Mouse (Mus musculus) hindbrain, embryonic 11.5 days (tissue): ENCODE measurements around the gene Kank1. TPM values are rescaled to one million over a fixed set of nuclear protein-coding genes. Genes with fewer than 3 reads are reported as not detected.

ENCODE experiments used
- ATAC-seq: fragments of 200-750 bp; cut with Nextera tagmentation; 2 replicates; pipeline ENCODE4 v1.8.0; 2017; ENCODE audit warnings: mild to moderate bottlenecking, moderate TSS enrichment, moderate library complexity; ENCODE audit not compliant: low FRiP score
- DNase-seq: peaks from one replicate; pipeline ENCODE4 v3.0.0-alpha.2; 2015; ENCODE audit warnings: low spot score
- H3K27ac ChIP-seq: fragments of 300-500 bp; sonication (generic); 2 replicates; pipeline ENCODE4 v1.5.1; 2014; ENCODE audit warnings: mild to moderate bottlenecking, low read depth, low read length
- H3K27me3 ChIP-seq: fragments of 300-500 bp; sonication (generic); 2 replicates; pipeline ENCODE4 v1.6.1; 2014; ENCODE audit warnings: mild to moderate bottlenecking, low read length, moderate library complexity, mixed read lengths; ENCODE audit not compliant: control insufficient read depth, insufficient read depth
- H3K36me3 ChIP-seq: fragments of 300-500 bp; sonication (generic); 2 replicates; pipeline ENCODE4 v1.6.1; 2014; ENCODE audit warnings: mild to moderate bottlenecking, low read length, moderate library complexity, mixed read lengths; ENCODE audit not compliant: control insufficient read depth, insufficient read depth
- H3K4me1 ChIP-seq: fragments of 300-500 bp; sonication (generic); replicated peaks from 2 replicates; pipeline ENCODE4 v1.6.1; 2014; ENCODE audit warnings: low read length, mixed read lengths; ENCODE audit not compliant: control insufficient read depth, insufficient read depth
- H3K4me2 ChIP-seq: fragments of 300-500 bp; sonication (generic); replicated peaks from 2 replicates; pipeline ENCODE4 v1.6.1; 2014; ENCODE audit warnings: mild to moderate bottlenecking, low read depth, low read length
- H3K4me3 ChIP-seq: fragments of 300-500 bp; sonication (generic); 2 replicates; pipeline ENCODE4 v1.5.1; 2014; ENCODE audit warnings: low read depth, low read length
- H3K9ac ChIP-seq: fragments of 300-500 bp; sonication (generic); 2 replicates; pipeline ENCODE4 v1.6.1; 2014; ENCODE audit warnings: low read depth, low read length
- H3K9me3 ChIP-seq: fragments of 300-500 bp; sonication (generic); 2 replicates; pipeline ENCODE4 v1.6.1; 2016; ENCODE audit warnings: low read length; ENCODE audit not compliant: control insufficient read depth
- WGBS: fragments of 180-500 bp; shearing (Covaris S2); extraction: QIAGEN DNeasy Blood & Tissue Kit; methylation state at CpG from one replicate; pipeline ENCODE4 v1.1.7; 2014; 5-methylcytosine and 5-hydroxymethylcytosine counted together
- polyA plus RNA-seq: library from polyadenylated mRNA; unstranded; fragments of >200 nt; fragmentation: Nextera tagmentation; extraction: Ambion mirVana; gene quantifications from 2 replicates; pipeline ENCODE4 v1.2.1, GENCODE M21; 2014

Gene Kank1
- polyA plus RNA-seq, 1 experiment from 2014 or later = 12.0 TPM

DNA sequence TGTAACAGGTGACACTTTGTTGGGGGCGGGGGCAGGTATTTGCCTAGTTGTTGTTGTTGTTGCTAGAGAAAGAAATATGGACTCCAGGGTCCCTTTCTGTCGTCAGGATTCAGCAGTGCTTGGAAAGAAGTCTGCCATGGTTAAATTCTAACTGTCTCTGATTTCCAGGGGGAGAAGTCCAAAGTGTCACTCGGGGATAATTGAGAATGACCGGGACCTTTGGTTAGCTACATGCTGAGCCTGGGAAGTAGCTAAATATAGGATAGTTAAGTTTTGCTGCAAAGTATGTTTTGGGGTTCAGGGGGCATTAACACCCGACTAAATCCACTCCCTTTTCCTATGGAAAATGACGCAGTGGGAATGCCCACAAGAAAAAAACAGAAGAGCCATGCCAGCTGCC lies 169.2 kb downstream of the Kank1 start:
- Histone ChIP-seq H3K27ac (0 out of 2 replicates have a peak overlapping the region, but pooled peaks have one; percentile 24), H3K4me3 (no peak overlapping the region; the same call in 1 of the 2 replicates), H3K27me3 (peaks cover 2% of the 10 kb centered on the region; the same call in 1 of the 2 replicates), H3K4me1 (peaks cover 6% of the 10 kb centered on the region), H3K36me3 (no peaks in the 10 kb centered on the region), H3K4me2 (peak overlapping the region; percentile 66), H3K9ac (no peak overlapping the region), H3K9me3 (no peaks in the 10 kb centered on the region)
- ATAC-seq (no peak), DNase-seq (no peak)
- WGBS = 31% methylated on average over 6 of the region's 6 CpGs

DNA sequence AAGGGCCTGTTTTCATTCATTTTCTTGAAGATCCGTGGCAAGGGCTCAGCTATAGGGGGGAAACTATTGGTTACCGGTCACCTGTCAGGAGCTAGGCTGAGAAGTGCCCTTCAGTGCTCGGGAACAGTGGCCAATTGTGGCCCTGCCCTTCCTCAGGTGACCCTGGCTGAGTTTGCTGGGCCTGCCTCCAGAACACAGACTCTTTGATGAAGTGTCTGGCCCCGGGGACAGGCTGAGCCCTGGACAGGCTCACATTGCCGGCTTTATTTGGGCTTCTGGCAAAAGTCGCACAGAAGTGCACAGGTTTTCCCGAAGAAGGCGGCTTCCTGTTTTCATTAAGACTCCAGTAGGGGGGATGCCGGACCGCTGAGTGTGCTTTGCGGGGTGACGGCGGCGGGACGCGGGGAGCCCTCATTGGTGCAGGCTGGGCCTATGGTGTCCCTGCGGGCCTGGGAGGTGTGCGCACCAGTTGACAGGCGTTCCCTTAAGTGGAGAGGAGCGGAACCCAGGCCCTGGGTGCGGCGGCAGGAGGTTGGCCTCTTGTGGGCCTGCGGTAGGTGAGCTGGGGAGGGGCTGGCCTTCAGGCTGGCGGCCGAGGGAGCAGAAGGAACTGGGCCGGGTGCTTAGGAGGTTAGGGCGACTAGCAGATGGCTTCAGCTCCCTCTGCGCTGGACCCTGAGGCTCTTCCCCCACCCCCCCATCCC lies 169.9 kb downstream of the Kank1 start:
- H3K27ac ChIP-seq = 0 out of 2 replicates have a peak overlapping the region, but pooled peaks have one; percentile 24
- peak; percentile 59 for DNase-seq
- H3K27me3 ChIP-seq = peaks cover 2% of the 10 kb centered on the region; the same call in 1 of the 2 replicates
- H3K36me3 ChIP-seq = no peaks in the 10 kb centered on the region
- WGBS = 3% methylated on average over 27 of the region's 28 CpGs
- peak overlapping the region; percentile 66 for H3K4me2 ChIP-seq
- peak overlapping the region; percentile 13 for H3K9ac ChIP-seq
- H3K4me3 ChIP-seq = peak overlapping the region; percentile 27
- peaks cover 6% of the 10 kb centered on the region for H3K4me1 ChIP-seq
- ATAC-seq = peak; percentile 73
- H3K9me3 ChIP-seq = no peaks in the 10 kb centered on the region

DNA sequence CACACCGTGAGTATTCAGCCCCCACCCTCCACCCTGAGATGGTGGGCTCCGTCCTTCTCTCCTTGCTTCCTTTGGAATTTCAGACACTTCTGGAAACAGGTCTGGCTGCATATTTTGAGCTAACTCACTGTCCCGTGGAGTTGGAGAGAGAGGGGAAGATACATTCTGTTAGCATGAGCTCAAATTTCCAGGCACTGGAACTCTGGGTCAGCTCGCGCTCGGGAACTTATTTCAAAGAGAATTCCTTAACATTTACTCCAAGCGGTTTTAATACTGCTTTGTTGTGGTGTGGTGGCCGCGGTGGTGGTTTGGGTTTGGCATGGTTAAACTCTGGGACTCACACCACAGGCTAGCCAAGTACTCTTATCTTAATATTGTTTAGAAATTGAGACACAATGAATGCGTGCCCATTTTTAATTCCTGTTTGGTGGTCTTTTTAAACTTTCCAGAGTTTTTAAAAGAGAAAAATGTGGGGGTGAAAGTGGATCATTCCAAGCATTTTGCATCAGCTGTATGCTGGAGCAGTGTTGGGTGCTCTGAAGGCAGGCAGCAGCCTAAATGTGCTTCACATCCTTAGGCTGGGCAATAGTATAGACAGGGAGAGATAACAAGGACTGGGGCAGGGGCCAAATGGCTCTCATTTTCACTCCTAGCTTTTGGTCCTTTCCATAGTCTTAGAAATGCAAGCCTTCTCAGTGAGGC lies 170.6 kb downstream of the Kank1 start:
- peak overlapping the region; percentile 27 for H3K4me3 ChIP-seq
- H3K27ac ChIP-seq = no peak overlapping the region
- ATAC-seq = no peak
- 28% methylated on average over 9 of the region's 10 CpGs for WGBS
- peak overlapping the region; percentile 13 for H3K9ac ChIP-seq
- no peaks in the 10 kb centered on the region for H3K36me3 ChIP-seq
- DNase-seq = no peak
- H3K27me3 ChIP-seq = peaks cover 2% of the 10 kb centered on the region; the same call in 1 of the 2 replicates
- peaks cover 6% of the 10 kb centered on the region for H3K4me1 ChIP-seq
- H3K9me3 ChIP-seq = no peaks in the 10 kb centered on the region
- peak overlapping the region; percentile 66 for H3K4me2 ChIP-seq

- ATAC-seq = no peak
- Histone ChIP-seq H3K9ac (no peak overlapping the region), H3K27me3 (peaks cover 2% of the 10 kb centered on the region; the same call in 1 of the 2 replicates), H3K4me3 (no peak overlapping the region), H3K27ac (no peak overlapping the region), H3K36me3 (no peaks in the 10 kb centered on the region), H3K9me3 (no peaks in the 10 kb centered on the region), H3K4me1 (peaks cover 6% of the 10 kb centered on the region), H3K4me2 (no peak overlapping the region)
- no peak for DNase-seq
- 39% methylated on average over 6 of the region's 6 CpGs for WGBS
Observed at GRCm38 (mm10) chr19:25407887-25408236, 171.1 kb downstream of the Kank1 start.

DNA sequence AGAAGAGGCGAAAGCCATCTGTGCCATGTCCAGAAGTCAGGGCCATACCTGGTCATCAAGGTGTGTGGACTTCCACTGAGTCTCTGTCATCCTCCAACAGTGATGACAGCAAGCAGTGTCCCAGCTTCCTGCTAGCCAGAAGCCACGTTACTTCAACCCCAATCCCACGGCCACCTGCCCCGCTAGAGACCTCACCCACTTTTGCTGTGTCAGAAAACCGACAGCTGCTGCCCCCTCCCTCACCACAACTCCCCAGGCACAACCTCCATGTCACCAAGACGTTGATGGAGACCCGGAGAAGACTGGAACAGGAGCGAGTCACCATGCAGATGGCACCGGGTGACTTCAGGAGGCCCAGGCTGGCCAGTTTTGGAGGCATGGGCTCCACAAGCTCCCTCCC lies 172.5 kb downstream of the Kank1 start:
- ATAC-seq (no peak), DNase-seq (no peak)
- peaks cover 6% of the 10 kb centered on the region for H3K4me1 ChIP-seq
- no peak overlapping the region for H3K4me3 ChIP-seq
- no peak overlapping the region for H3K9ac ChIP-seq
- peaks cover 2% of the 10 kb centered on the region; the same call in 1 of the 2 replicates for H3K27me3 ChIP-seq
- no peaks in the 10 kb centered on the region for H3K36me3 ChIP-seq
- no peaks in the 10 kb centered on the region for H3K9me3 ChIP-seq
- no peak overlapping the region for H3K27ac ChIP-seq
- H3K4me2 ChIP-seq = no peak overlapping the region
- 97% methylated on average over 9 of the region's 9 CpGs for WGBS

DNA sequence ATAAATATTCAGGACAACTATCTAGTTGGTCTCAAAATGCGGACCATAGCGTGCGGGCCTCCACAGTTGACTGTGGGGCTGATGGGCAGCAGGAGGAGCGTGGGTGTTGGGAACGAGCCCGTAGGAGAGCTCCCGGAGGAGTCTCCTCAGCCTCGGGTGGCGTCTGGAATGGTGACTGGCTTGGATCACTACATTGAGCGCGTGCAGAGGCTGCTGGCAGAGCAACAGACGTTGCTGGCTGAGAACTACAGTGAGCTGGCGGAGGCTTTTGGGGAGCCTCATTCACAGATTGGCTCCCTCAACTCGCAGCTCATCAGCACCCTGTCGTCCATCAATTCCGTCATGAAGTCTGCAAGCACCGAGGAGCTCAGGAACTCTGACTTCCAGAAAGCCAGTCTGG lies 174.6 kb downstream of the Kank1 start:
- no peak overlapping the region for H3K4me2 ChIP-seq
- H3K9ac ChIP-seq = no peak overlapping the region
- ATAC-seq (no peak), DNase-seq (no peak)
- no peaks in the 10 kb centered on the region for H3K27me3 ChIP-seq
- H3K4me1 ChIP-seq = peaks cover 2% of the 10 kb centered on the region; the same call in 1 of the 2 replicates
- no peak overlapping the region for H3K27ac ChIP-seq
- no peaks in the 10 kb centered on the region for H3K36me3 ChIP-seq
- 88% methylated on average over 17 of the region's 17 CpGs for WGBS
- no peaks in the 10 kb centered on the region for H3K9me3 ChIP-seq
- H3K4me3 ChIP-seq = no peak overlapping the region

- WGBS = 87% methylated on average over 5 of the region's 5 CpGs
- Histone ChIP-seq H3K4me2 (no peak overlapping the region), H3K4me1 (no peaks in the 10 kb centered on the region), H3K4me3 (no peak overlapping the region), H3K9me3 (no peaks in the 10 kb centered on the region), H3K27ac (no peak overlapping the region), H3K9ac (no peak overlapping the region), H3K27me3 (no peaks in the 10 kb centered on the region), H3K36me3 (no peaks in the 10 kb centered on the region)
- ATAC-seq = no peak
- DNase-seq = no peak
Observed at GRCm38 (mm10) chr19:25415448-25415847, 178.7 kb downstream of the Kank1 start.

GRCm38 (mm10) chr19:25417671-25418070 lies 180.9 kb downstream of the Kank1 start:
- no peak overlapping the region for H3K27ac ChIP-seq
- 78% methylated on average over 3 of the region's 3 CpGs for WGBS
- H3K4me1 ChIP-seq = no peaks in the 10 kb centered on the region
- no peaks in the 10 kb centered on the region for H3K27me3 ChIP-seq
- no peak for ATAC-seq
- H3K9ac ChIP-seq = no peak overlapping the region
- H3K9me3 ChIP-seq = no peaks in the 10 kb centered on the region
- no peak overlapping the region for H3K4me2 ChIP-seq
- no peak overlapping the region for H3K4me3 ChIP-seq
- no peak for DNase-seq
- H3K36me3 ChIP-seq = no peaks in the 10 kb centered on the region

DNA sequence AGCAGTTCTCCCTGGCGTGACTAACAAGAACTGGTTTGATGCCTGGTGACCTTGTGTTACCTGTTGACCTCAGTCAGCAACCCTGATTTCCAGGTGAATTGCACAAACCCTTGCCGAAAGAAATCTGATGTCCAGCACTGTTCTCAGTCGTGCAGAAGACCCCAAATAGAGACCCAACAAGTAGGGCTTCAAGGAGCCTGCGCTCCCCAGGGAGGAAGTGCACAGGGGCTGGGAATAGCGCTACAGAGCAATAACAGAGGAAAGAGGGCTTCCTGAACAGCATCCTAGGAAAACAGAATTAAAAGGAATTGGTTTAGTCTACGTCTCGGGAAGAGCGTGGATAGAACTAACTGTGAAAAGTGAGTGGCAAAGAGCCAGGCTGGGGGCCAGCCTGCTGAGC lies 183.2 kb downstream of the Kank1 start:
- no peak overlapping the region for H3K4me2 ChIP-seq
- DNase-seq (no peak), ATAC-seq (no peak)
- 81% methylated on average over 8 of the region's 8 CpGs for WGBS
- H3K36me3 ChIP-seq = no peaks in the 10 kb centered on the region
- no peak overlapping the region for H3K4me3 ChIP-seq
- no peaks in the 10 kb centered on the region for H3K27me3 ChIP-seq
- no peak overlapping the region for H3K9ac ChIP-seq
- H3K9me3 ChIP-seq = no peaks in the 10 kb centered on the region
- no peak overlapping the region for H3K27ac ChIP-seq
- H3K4me1 ChIP-seq = no peaks in the 10 kb centered on the region
